In genomic region chr12:39729255-39729654, GRCm38 (mm10) we compare ENCODE assay signal across 11 mouse cellular contexts.
"Had no signal": no experiment of that assay in that cellular context is flagged by ENCODE, and none has a peak within 500 bp of the region (broad histone marks: within the 10 kb centered on the region; RNA-seq: fewer than 3 reads in every experiment).

No protein-coding gene starts in this region.

- DNase-seq: retina, postnatal 1 day; right cerebral cortex, adult 18-20 months; right cerebral cortex, postnatal 14 days; right cerebral cortex, postnatal 25 days; right cerebral cortex, postnatal 4 days; spleen, adult 18-20 months; thymus, adult 18-20 months; thymus, adult 2 months; thymus, postnatal 14 days; thymus, postnatal 36 days; thymus, postnatal 4 days had no signal
